Mouse (Mus musculus): ENCODE measurements at regions not wholly inside any gene's neighbourhood (a gene's known extent, or its start where the extent isn't known, plus 50 kb on each side); places are given as distances from the start of the nearest gene placed in this dataset.

DNA sequence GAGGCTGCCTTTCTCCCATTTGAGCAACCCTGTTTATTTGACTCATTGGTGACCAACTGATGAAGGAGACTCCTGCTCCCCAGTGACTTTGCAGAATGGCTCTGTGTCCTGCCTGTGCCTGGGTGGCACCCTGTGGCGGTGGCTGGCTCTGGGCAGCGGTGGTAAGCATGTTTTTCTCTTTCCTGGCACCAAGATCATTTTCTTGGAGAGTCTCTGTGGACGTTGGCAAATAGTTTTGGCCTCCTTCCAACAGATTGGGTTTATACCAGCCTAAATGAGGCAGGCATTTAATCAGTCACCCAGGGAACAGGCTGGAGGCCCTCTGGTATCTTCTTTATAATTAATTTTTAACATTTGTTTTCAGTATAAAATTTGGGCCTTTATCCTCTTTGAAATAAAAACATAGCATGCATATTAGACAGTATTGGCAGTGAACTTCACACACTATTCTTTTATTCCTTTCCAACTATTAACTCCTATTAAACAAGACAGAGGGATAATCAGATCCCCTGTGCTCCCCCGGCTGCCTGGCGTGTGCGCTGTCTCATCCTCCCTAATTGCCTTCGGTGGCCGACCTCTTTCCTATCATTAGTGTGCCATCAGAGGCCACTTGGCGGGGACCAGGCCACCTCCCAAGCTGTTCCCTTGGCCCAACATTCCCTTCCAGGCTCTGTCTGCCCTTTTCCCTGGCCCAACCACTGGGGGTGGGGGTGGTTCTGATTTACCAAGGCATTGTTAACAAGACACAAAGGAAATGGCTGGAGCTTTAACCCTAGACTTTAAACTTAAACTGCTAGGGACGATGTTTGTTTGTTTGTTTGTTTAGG lies 111.8 kb upstream of the Topaz1 start:
- 11% methylated on average over 10 of the region's 10 CpGs for WGBS
- Histone ChIP-seq H3K79me2 (ENCODE audit: control insufficient read depth, insufficient read depth, low read length) (no peaks in the 10 kb centered on the region), H3K27ac (replicated peaks; ENCODE audit: insufficient read depth, low read depth, low read length) (peak overlapping the region; percentile 90), H3K4me3 (ENCODE audit: insufficient read depth, low read depth, low read length) (no peak overlapping the region), H3K27me3 (ENCODE audit: control insufficient read depth, insufficient read depth, low read length) (no peaks in the 10 kb centered on the region), H3K4me1 (ENCODE audit: control insufficient read depth, insufficient read depth, low read length) (peaks cover 18% of the 10 kb centered on the region), H3K9ac (ENCODE audit: low read depth, low read length) (0 out of 2 replicates have a peak overlapping the region, but pooled peaks have one; percentile 27), H3K36me3 (ENCODE audit: control insufficient read depth, insufficient read depth, low read length) (no peaks in the 10 kb centered on the region)
- DNase-seq (ENCODE audit: extremely low read depth, low read depth, low spot score), result peak; percentile 96
- TF ChIP-seq POLR2A (IDR thresholded peaks at IDR 0.05; ENCODE audit: extremely low read depth, insufficient read depth, low read length) (no peak), CTCF (IDR thresholded peaks at IDR 0.05; ENCODE audit: low read depth, low read length) (no peak)

DNA sequence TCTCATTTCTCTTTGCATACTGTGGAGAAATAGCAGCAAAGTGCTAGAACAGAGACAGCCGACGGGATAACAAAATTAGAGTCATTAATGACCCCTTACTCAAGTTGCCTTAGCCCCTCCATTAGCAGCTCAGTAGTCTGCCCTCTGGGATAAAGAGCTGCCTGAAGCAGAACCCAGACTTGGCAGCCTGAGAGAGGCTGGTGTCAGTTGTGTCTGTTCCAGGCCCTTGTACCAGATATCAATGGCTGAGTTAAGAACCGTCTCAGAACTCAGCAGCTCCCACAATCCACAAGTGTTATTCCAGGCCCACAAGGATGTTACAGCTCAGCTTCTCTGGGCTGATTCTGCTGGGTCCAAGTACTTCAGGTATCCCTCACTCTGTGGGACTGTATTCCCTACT lies 109.6 kb upstream of the Topaz1 start:
- WGBS, result 80% methylated on average over 3 of the region's 3 CpGs
- Histone ChIP-seq H3K79me2 (ENCODE audit: control insufficient read depth, insufficient read depth, low read length) (no peaks in the 10 kb centered on the region), H3K36me3 (ENCODE audit: control insufficient read depth, insufficient read depth, low read length) (no peaks in the 10 kb centered on the region), H3K27me3 (ENCODE audit: control insufficient read depth, insufficient read depth, low read length) (no peaks in the 10 kb centered on the region), H3K4me1 (ENCODE audit: control insufficient read depth, insufficient read depth, low read length) (peaks cover 13% of the 10 kb centered on the region), H3K4me3 (ENCODE audit: insufficient read depth, low read depth, low read length) (no peak overlapping the region), H3K27ac (replicated peaks; ENCODE audit: insufficient read depth, low read depth, low read length) (no peak overlapping the region), H3K9ac (ENCODE audit: low read depth, low read length) (no peak overlapping the region)
- no peak for TF ChIP-seq CTCF (IDR thresholded peaks at IDR 0.05; ENCODE audit: low read depth, low read length)
- no peak for TF ChIP-seq POLR2A (IDR thresholded peaks at IDR 0.05; ENCODE audit: extremely low read depth, insufficient read depth, low read length)
- no peak for DNase-seq (ENCODE audit: extremely low read depth, low read depth, low spot score)

GRCm38 (mm10) chr9:122639239-122639638 lies 107.9 kb upstream of the Topaz1 start:
- H3K79me2 ChIP-seq (ENCODE audit: control insufficient read depth, insufficient read depth, low read length), result no peaks in the 10 kb centered on the region
- 78% methylated on average over 4 of the region's 4 CpGs for WGBS
- no peak overlapping the region for H3K27ac ChIP-seq (replicated peaks; ENCODE audit: insufficient read depth, low read depth, low read length)
- no peak overlapping the region for H3K4me3 ChIP-seq (ENCODE audit: insufficient read depth, low read depth, low read length)
- no peak for TF ChIP-seq CTCF (IDR thresholded peaks at IDR 0.05; ENCODE audit: low read depth, low read length)
- TF ChIP-seq POLR2A (IDR thresholded peaks at IDR 0.05; ENCODE audit: extremely low read depth, insufficient read depth, low read length), result no peak
- H3K4me1 ChIP-seq (ENCODE audit: control insufficient read depth, insufficient read depth, low read length), result peaks cover 10% of the 10 kb centered on the region
- H3K9ac ChIP-seq (ENCODE audit: low read depth, low read length), result no peak overlapping the region
- DNase-seq (ENCODE audit: extremely low read depth, low read depth, low spot score), result no peak
- no peaks in the 10 kb centered on the region for H3K27me3 ChIP-seq (ENCODE audit: control insufficient read depth, insufficient read depth, low read length)
- H3K36me3 ChIP-seq (ENCODE audit: control insufficient read depth, insufficient read depth, low read length), result no peaks in the 10 kb centered on the region

GRCm38 (mm10) chr9:122642913-122643312 lies 104.2 kb upstream of the Topaz1 start:
- Histone ChIP-seq H3K27me3 (ENCODE audit: control insufficient read depth, insufficient read depth, low read length) (no peaks in the 10 kb centered on the region), H3K9ac (ENCODE audit: low read depth, low read length) (no peak overlapping the region), H3K79me2 (ENCODE audit: control insufficient read depth, insufficient read depth, low read length) (no peaks in the 10 kb centered on the region), H3K4me3 (ENCODE audit: insufficient read depth, low read depth, low read length) (no peak overlapping the region), H3K4me1 (ENCODE audit: control insufficient read depth, insufficient read depth, low read length) (peaks cover 2% of the 10 kb centered on the region; the same call in 1 of the 2 replicates), H3K27ac (replicated peaks; ENCODE audit: insufficient read depth, low read depth, low read length) (no peak overlapping the region), H3K36me3 (ENCODE audit: control insufficient read depth, insufficient read depth, low read length) (no peaks in the 10 kb centered on the region)
- no peak for DNase-seq (ENCODE audit: extremely low read depth, low read depth, low spot score)
- TF ChIP-seq POLR2A (IDR thresholded peaks at IDR 0.05; ENCODE audit: extremely low read depth, insufficient read depth, low read length) (no peak), CTCF (IDR thresholded peaks at IDR 0.05; ENCODE audit: low read depth, low read length) (no peak)
- WGBS, result 62% methylated on average over 7 of the region's 7 CpGs

GRCm38 (mm10) chr9:122645569-122645968 lies 101.6 kb upstream of the Topaz1 start:
- TF ChIP-seq CTCF (IDR thresholded peaks at IDR 0.05; ENCODE audit: low read depth, low read length), result no peak
- Histone ChIP-seq H3K27me3 (ENCODE audit: control insufficient read depth, insufficient read depth, low read length) (no peaks in the 10 kb centered on the region), H3K4me1 (ENCODE audit: control insufficient read depth, insufficient read depth, low read length) (peaks cover 2% of the 10 kb centered on the region; the same call in 1 of the 2 replicates), H3K79me2 (ENCODE audit: control insufficient read depth, insufficient read depth, low read length) (no peaks in the 10 kb centered on the region), H3K9ac (ENCODE audit: low read depth, low read length) (no peak overlapping the region), H3K27ac (replicated peaks; ENCODE audit: insufficient read depth, low read depth, low read length) (no peak overlapping the region), H3K4me3 (ENCODE audit: insufficient read depth, low read depth, low read length) (no peak overlapping the region), H3K36me3 (ENCODE audit: control insufficient read depth, insufficient read depth, low read length) (no peaks in the 10 kb centered on the region)
- DNase-seq (ENCODE audit: extremely low read depth, low read depth, low spot score), result no peak
- WGBS, result 87% methylated on average over 5 of the region's 5 CpGs

GRCm38 (mm10) chr9:122650862-122651261 lies 96.3 kb upstream of the Topaz1 start:
- no peaks in the 10 kb centered on the region for H3K36me3 ChIP-seq (ENCODE audit: control insufficient read depth, insufficient read depth, low read length)
- H3K4me1 ChIP-seq (ENCODE audit: control insufficient read depth, insufficient read depth, low read length), result peaks cover 2% of the 10 kb centered on the region; the same call in 1 of the 2 replicates
- no peak overlapping the region for H3K4me3 ChIP-seq (ENCODE audit: insufficient read depth, low read depth, low read length)
- no peak for TF ChIP-seq POLR2A (IDR thresholded peaks at IDR 0.05; ENCODE audit: extremely low read depth, insufficient read depth, low read length)
- no peak overlapping the region for H3K9ac ChIP-seq (ENCODE audit: low read depth, low read length)
- H3K27ac ChIP-seq (replicated peaks; ENCODE audit: insufficient read depth, low read depth, low read length), result no peak overlapping the region
- no peaks in the 10 kb centered on the region for H3K27me3 ChIP-seq (ENCODE audit: control insufficient read depth, insufficient read depth, low read length)
- DNase-seq (ENCODE audit: extremely low read depth, low read depth, low spot score), result no peak
- no peaks in the 10 kb centered on the region for H3K79me2 ChIP-seq (ENCODE audit: control insufficient read depth, insufficient read depth, low read length)
- 89% methylated on average over 3 of the region's 3 CpGs for whole genome bisulfite sequencing

All from liver, adult 2 months (tissue).